Comparison of ENCODE assay signal across 24 mouse cellular contexts in genomic region chr2:29878061-29878460, GRCm38 (mm10). TPM values are rescaled to one million over a fixed set of nuclear protein-coding genes. Genes with fewer than 3 reads are reported as not detected.
DNase-seq lines count a peak whose midpoint lies in the region; ATAC-seq lines count a peak whose summit lies in the region.
"Had no signal": no experiment of that assay in that cellular context is flagged by ENCODE, and none has a peak within 500 bp of the region (broad histone marks: within the 10 kb centered on the region; RNA-seq: fewer than 3 reads in every experiment).

No protein-coding gene starts in this region.

- no peak for ATAC-seq in midbrain, embryonic 14.5 days (ENCODE audit: low FRiP score, low TSS enrichment)
- peak; percentile 40; the same call in 1 of the 2 replicates for ATAC-seq in hindbrain, embryonic 14.5 days (ENCODE audit: low FRiP score)
- ATAC-seq in neural tube, embryonic 14.5 days (ENCODE audit: low read depth) = peak; percentile 63; the same call in 1 of the 2 replicates
- no peak for ATAC-seq in kidney, embryonic 16.5 days (ENCODE audit: low FRiP score, low TSS enrichment)
- ATAC-seq: intestine, postnatal 0 days had no signal

- 42% methylated on average over 4 of the region's 4 CpGs for WGBS in midbrain, embryonic 14.5 days
- WGBS in midbrain, embryonic 10.5 days = 80% methylated on average over 4 of the region's 4 CpGs
- WGBS in hindbrain, embryonic 14.5 days = 37% methylated on average over 4 of the region's 4 CpGs
- 46% methylated on average over 4 of the region's 4 CpGs for WGBS in neural tube, embryonic 14.5 days
- 87% methylated on average over 4 of the region's 4 CpGs for WGBS in heart, embryonic 10.5 days
- WGBS in kidney, embryonic 16.5 days = 69% methylated on average over 4 of the region's 4 CpGs

- peaks cover 26% of the 10 kb centered on the region for H3K36me3 ChIP-seq in midbrain, embryonic 14.5 days (ENCODE audit: control insufficient read depth, insufficient read depth, low read length)
- peaks cover 81% of the 10 kb centered on the region for H3K36me3 ChIP-seq in midbrain, embryonic 10.5 days
- H3K36me3 ChIP-seq in hindbrain, embryonic 14.5 days (replicated peaks; ENCODE audit: control insufficient read depth, insufficient read depth) = peaks cover 27% of the 10 kb centered on the region; the same call in 1 of the 2 replicates
- H3K36me3 ChIP-seq in neural tube, embryonic 14.5 days (ENCODE audit: control insufficient read depth, insufficient read depth, low read length) = peaks cover 12% of the 10 kb centered on the region; the same call in 1 of the 2 replicates
- peaks cover 40% of the 10 kb centered on the region for H3K36me3 ChIP-seq in heart, embryonic 10.5 days
- peaks cover 6% of the 10 kb centered on the region; the same call in 1 of the 2 replicates for H3K36me3 ChIP-seq in kidney, embryonic 16.5 days (ENCODE audit: insufficient read depth, low read length)

- no peak overlapping the region for H3K27ac ChIP-seq in midbrain, embryonic 14.5 days (replicated peaks; ENCODE audit: low read depth, low read length)
- H3K27ac ChIP-seq in midbrain, embryonic 10.5 days (replicated peaks) = no peak overlapping the region
- no peak overlapping the region for H3K27ac ChIP-seq in hindbrain, embryonic 14.5 days
- no peak overlapping the region for H3K27ac ChIP-seq in neural tube, embryonic 14.5 days (ENCODE audit: low read depth, low read length)
- H3K27ac ChIP-seq in heart, embryonic 10.5 days = no peak overlapping the region
- H3K27ac ChIP-seq in kidney, embryonic 16.5 days (ENCODE audit: low read length) = no peak overlapping the region
- H3K27ac ChIP-seq: embryonic facial prominence, embryonic 12.5 days; forebrain, embryonic 12.5 days; limb, embryonic 12.5 days; midbrain, embryonic 12.5 days had no signal

- H3K27me3 ChIP-seq in midbrain, embryonic 14.5 days (ENCODE audit: control insufficient read depth, insufficient read depth, low read length) = no peaks in the 10 kb centered on the region
- no peaks in the 10 kb centered on the region for H3K27me3 ChIP-seq in midbrain, embryonic 10.5 days (ENCODE audit: low read depth, poor library complexity, severe bottlenecking)
- H3K27me3 ChIP-seq in hindbrain, embryonic 14.5 days (ENCODE audit: control insufficient read depth, insufficient read depth, low read length) = no peaks in the 10 kb centered on the region
- H3K27me3 ChIP-seq in neural tube, embryonic 14.5 days (ENCODE audit: control insufficient read depth, insufficient read depth, low read length) = no peaks in the 10 kb centered on the region
- H3K27me3 ChIP-seq in heart, embryonic 10.5 days (ENCODE audit: insufficient read depth, poor library complexity, severe bottlenecking) = peaks cover 5% of the 10 kb centered on the region
- H3K27me3 ChIP-seq in kidney, embryonic 16.5 days (ENCODE audit: insufficient read depth, low read length) = no peaks in the 10 kb centered on the region
- H3K27me3 ChIP-seq: CH12.LX; embryonic facial prominence, embryonic 12.5 days; forebrain, embryonic 12.5 days; midbrain, embryonic 12.5 days had no signal

- H3K4me1 ChIP-seq in midbrain, embryonic 14.5 days (ENCODE audit: control insufficient read depth, insufficient read depth, low read length) = no peaks in the 10 kb centered on the region
- H3K4me1 ChIP-seq in midbrain, embryonic 10.5 days = peaks cover 8% of the 10 kb centered on the region; the same call in 1 of the 2 replicates
- H3K4me1 ChIP-seq in hindbrain, embryonic 14.5 days (replicated peaks; ENCODE audit: control insufficient read depth, insufficient read depth, low read length) = 0 out of 2 replicates have a peak, but pooled peaks cover 3% of the 10 kb centered on the region
- H3K4me1 ChIP-seq in neural tube, embryonic 14.5 days (ENCODE audit: control insufficient read depth, insufficient read depth, low read length) = no peaks in the 10 kb centered on the region
- H3K4me1 ChIP-seq in heart, embryonic 10.5 days = peaks cover 19% of the 10 kb centered on the region
- H3K4me1 ChIP-seq in kidney, embryonic 16.5 days (ENCODE audit: insufficient read depth, low read length) = no peaks in the 10 kb centered on the region
- H3K4me1 ChIP-seq: embryonic facial prominence, embryonic 12.5 days; forebrain, embryonic 12.5 days; limb, embryonic 12.5 days had no signal

- DNase-seq in midbrain, embryonic 14.5 days = peak; percentile 52
- no peak for DNase-seq in midbrain, embryonic 10.5 days (ENCODE audit: low spot score)
- peak; percentile 42 for DNase-seq in NIH3T3 (ENCODE audit: low read depth)
- DNase-seq in hindbrain, embryonic 14.5 days (ENCODE audit: low spot score) = no peak
- DNase-seq in gastrocnemius, adult 18-20 months (ENCODE audit: low spot score) = no peak
- no peak for DNase-seq in heart, embryonic 10.5 days (ENCODE audit: low spot score)
- DNase-seq: adrenal gland, postnatal 10 days; B cell, adult 2 months; cerebellum, postnatal 10 days; kidney, postnatal 36 days; layer of hippocampus, postnatal 36 days; lung, adult 18-20 months; lung, postnatal 10 days had no signal

- no peak overlapping the region for H3K4me3 ChIP-seq in midbrain, embryonic 14.5 days (replicated peaks; ENCODE audit: low read depth, low read length)
- H3K4me3 ChIP-seq in midbrain, embryonic 10.5 days = no peak overlapping the region
- H3K4me3 ChIP-seq in hindbrain, embryonic 14.5 days (replicated peaks; ENCODE audit: low read length) = no peak overlapping the region
- H3K4me3 ChIP-seq in neural tube, embryonic 14.5 days (ENCODE audit: low read depth, low read length) = no peak overlapping the region
- H3K4me3 ChIP-seq in heart, embryonic 10.5 days = no peak overlapping the region
- H3K4me3 ChIP-seq in kidney, embryonic 16.5 days (ENCODE audit: low read length) = no peak overlapping the region
- H3K4me3 ChIP-seq: embryonic facial prominence, embryonic 12.5 days; erythroblast, embryonic 14.5 days; forebrain, embryonic 12.5 days; limb, embryonic 12.5 days; midbrain, embryonic 12.5 days had no signal

- H3K9ac ChIP-seq in midbrain, embryonic 14.5 days (replicated peaks; ENCODE audit: low read length) = no peak overlapping the region
- no peak overlapping the region for H3K9ac ChIP-seq in hindbrain, embryonic 14.5 days
- H3K9ac ChIP-seq in neural tube, embryonic 14.5 days (replicated peaks; ENCODE audit: low read depth, low read length) = no peak overlapping the region
- no peak overlapping the region for H3K9ac ChIP-seq in kidney, embryonic 16.5 days (replicated peaks; ENCODE audit: low read length)
- H3K9ac ChIP-seq: embryonic facial prominence, embryonic 12.5 days; forebrain, embryonic 12.5 days; limb, embryonic 12.5 days; midbrain, embryonic 12.5 days had no signal

- H3K9me3 ChIP-seq in midbrain, embryonic 14.5 days (ENCODE audit: control insufficient read depth, low read length) = no peaks in the 10 kb centered on the region
- no peaks in the 10 kb centered on the region; the same call in 1 of the 2 replicates for H3K9me3 ChIP-seq in midbrain, embryonic 10.5 days (replicated peaks)
- H3K9me3 ChIP-seq in hindbrain, embryonic 14.5 days (ENCODE audit: control insufficient read depth, low read length) = no peaks in the 10 kb centered on the region
- H3K9me3 ChIP-seq in neural tube, embryonic 14.5 days (ENCODE audit: control insufficient read depth, low read length) = no peaks in the 10 kb centered on the region
- H3K9me3 ChIP-seq in heart, embryonic 10.5 days = no peaks in the 10 kb centered on the region
- H3K9me3 ChIP-seq in kidney, embryonic 16.5 days (ENCODE audit: low read length) = 0 out of 2 replicates have a peak, but pooled peaks cover 4% of the 10 kb centered on the region
- H3K9me3 ChIP-seq: embryonic facial prominence, embryonic 12.5 days; forebrain, embryonic 12.5 days; midbrain, embryonic 12.5 days had no signal

- H3K4me2 ChIP-seq in midbrain, embryonic 14.5 days (ENCODE audit: low read length) = no peak overlapping the region
- no peak overlapping the region for H3K4me2 ChIP-seq in hindbrain, embryonic 14.5 days (replicated peaks)
- H3K4me2 ChIP-seq in neural tube, embryonic 14.5 days (ENCODE audit: low read depth, low read length) = no peak overlapping the region
- H3K4me2 ChIP-seq in kidney, embryonic 16.5 days (replicated peaks; ENCODE audit: low read depth, low read length) = no peak overlapping the region
- H3K4me2 ChIP-seq: embryonic facial prominence, embryonic 12.5 days; forebrain, embryonic 12.5 days; heart, embryonic 11.5 days; limb, embryonic 12.5 days; liver, embryonic 11.5 days; midbrain, embryonic 12.5 days had no signal

RNA-seq across cellular contexts. Expression of gene Cercam, which starts 9.1 kb away (rescaled TPM):
- 10.9 and 13.2 TPM in 2 replicates for polyA plus RNA-seq in midbrain, embryonic 14.5 days (2014; fragmentation: Nextera tagmentation; extraction: Ambion mirVana)
- 39.1 and 42.5 TPM in 2 replicates for polyA plus RNA-seq in midbrain, embryonic 10.5 days (2016; fragmentation: Nextera tagmentation; extraction: Ambion mirVana)
- 15.9 and 19.1 TPM in 2 replicates for polyA plus RNA-seq in hindbrain, embryonic 14.5 days (2014; fragmentation: Nextera tagmentation; extraction: Ambion mirVana)
- 21.4 and 22.9 TPM in 2 replicates for polyA plus RNA-seq in neural tube, embryonic 14.5 days (2014; fragmentation: Nextera tagmentation; extraction: Ambion mirVana)
- total RNA-seq in gastrocnemius, adult 18-20 months (2021) = 1 to 10 TPM; 1.6 to 1.7 TPM
- polyA plus RNA-seq in heart, embryonic 10.5 days (2016; fragmentation: Nextera tagmentation; extraction: Ambion mirVana) = 22.8 and 26.7 TPM in 2 replicates
- polyA plus RNA-seq in kidney, embryonic 16.5 days (2015; fragmentation: Nextera tagmentation; extraction: Ambion mirVana) = 20.1 and 20.8 TPM in 2 replicates

RNA-seq across cellular contexts. Expression of gene Odf2, which starts 11.0 kb away (rescaled TPM):
- 47.1 and 60.3 TPM in 2 replicates for polyA plus RNA-seq in midbrain, embryonic 14.5 days (2014; fragmentation: Nextera tagmentation; extraction: Ambion mirVana)
- polyA plus RNA-seq in midbrain, embryonic 10.5 days (2016; fragmentation: Nextera tagmentation; extraction: Ambion mirVana) = 116 and 133 TPM in 2 replicates
- 49.0 and 63.5 TPM in 2 replicates for polyA plus RNA-seq in hindbrain, embryonic 14.5 days (2014; fragmentation: Nextera tagmentation; extraction: Ambion mirVana)
- 68.2 and 68.6 TPM in 2 replicates for polyA plus RNA-seq in neural tube, embryonic 14.5 days (2014; fragmentation: Nextera tagmentation; extraction: Ambion mirVana)
- total RNA-seq in gastrocnemius, adult 18-20 months (2021) = 10 to 100 TPM; 10.4 to 11.9 TPM
- 77.8 and 82.6 TPM in 2 replicates for polyA plus RNA-seq in heart, embryonic 10.5 days (2016; fragmentation: Nextera tagmentation; extraction: Ambion mirVana)
- 57.7 and 76.5 TPM in 2 replicates for polyA plus RNA-seq in kidney, embryonic 16.5 days (2015; fragmentation: Nextera tagmentation; extraction: Ambion mirVana)

RNA-seq across cellular contexts. Expression of gene Gle1, which starts 57.2 kb away (rescaled TPM):
- polyA plus RNA-seq in midbrain, embryonic 14.5 days (2014; fragmentation: Nextera tagmentation; extraction: Ambion mirVana) = 53.5 and 61.5 TPM in 2 replicates
- polyA plus RNA-seq in midbrain, embryonic 10.5 days (2016; fragmentation: Nextera tagmentation; extraction: Ambion mirVana) = 70.2 and 70.4 TPM in 2 replicates
- polyA plus RNA-seq in hindbrain, embryonic 14.5 days (2014; fragmentation: Nextera tagmentation; extraction: Ambion mirVana) = 53.5 and 53.7 TPM in 2 replicates
- 66.2 and 67.4 TPM in 2 replicates for polyA plus RNA-seq in neural tube, embryonic 14.5 days (2014; fragmentation: Nextera tagmentation; extraction: Ambion mirVana)
- total RNA-seq in gastrocnemius, adult 18-20 months (2021) = 10 to 100 TPM; 23.1 to 23.9 TPM
- polyA plus RNA-seq in heart, embryonic 10.5 days (2016; fragmentation: Nextera tagmentation; extraction: Ambion mirVana) = 50.0 and 61.3 TPM in 2 replicates
- polyA plus RNA-seq in kidney, embryonic 16.5 days (2015; fragmentation: Nextera tagmentation; extraction: Ambion mirVana) = 63.9 and 67.6 TPM in 2 replicates

RNA-seq across cellular contexts. Expression of gene Urm1, which starts 58.2 kb away (rescaled TPM):
- polyA plus RNA-seq in midbrain, embryonic 14.5 days (2014; fragmentation: Nextera tagmentation; extraction: Ambion mirVana) = 22.4 and 28.0 TPM in 2 replicates
- polyA plus RNA-seq in midbrain, embryonic 10.5 days (2016; fragmentation: Nextera tagmentation; extraction: Ambion mirVana) = 22.3 TPM in 2 replicates
- 24.6 and 24.9 TPM in 2 replicates for polyA plus RNA-seq in hindbrain, embryonic 14.5 days (2014; fragmentation: Nextera tagmentation; extraction: Ambion mirVana)
- 21.8 and 24.6 TPM in 2 replicates for polyA plus RNA-seq in neural tube, embryonic 14.5 days (2014; fragmentation: Nextera tagmentation; extraction: Ambion mirVana)
- 10 to 100 TPM; 23.9 to 30.3 TPM for total RNA-seq in gastrocnemius, adult 18-20 months (2021)
- 18.4 and 19.1 TPM in 2 replicates for polyA plus RNA-seq in heart, embryonic 10.5 days (2016; fragmentation: Nextera tagmentation; extraction: Ambion mirVana)
- polyA plus RNA-seq in kidney, embryonic 16.5 days (2015; fragmentation: Nextera tagmentation; extraction: Ambion mirVana) = 27.5 and 31.1 TPM in 2 replicates

Comparison
In these comparisons a context has a peak if more than half of its experiments do, and no peak if none do; other contexts are left out.
1. DNase-seq: peak in midbrain, embryonic 14.5 days (single experiment) and NIH3T3 (single experiment); none in midbrain, embryonic 10.5 days (single experiment), hindbrain, embryonic 14.5 days (single experiment), gastrocnemius, adult 18-20 months (single experiment) and heart, embryonic 10.5 days (single experiment).
2. ATAC-seq: peak in hindbrain, embryonic 14.5 days (single experiment) and neural tube, embryonic 14.5 days (single experiment); none in midbrain, embryonic 14.5 days (single experiment) and kidney, embryonic 16.5 days (single experiment).